Mouse (Mus musculus): ENCODE results near the gene Olfr1445.

Olfr1445 gene

DNA sequence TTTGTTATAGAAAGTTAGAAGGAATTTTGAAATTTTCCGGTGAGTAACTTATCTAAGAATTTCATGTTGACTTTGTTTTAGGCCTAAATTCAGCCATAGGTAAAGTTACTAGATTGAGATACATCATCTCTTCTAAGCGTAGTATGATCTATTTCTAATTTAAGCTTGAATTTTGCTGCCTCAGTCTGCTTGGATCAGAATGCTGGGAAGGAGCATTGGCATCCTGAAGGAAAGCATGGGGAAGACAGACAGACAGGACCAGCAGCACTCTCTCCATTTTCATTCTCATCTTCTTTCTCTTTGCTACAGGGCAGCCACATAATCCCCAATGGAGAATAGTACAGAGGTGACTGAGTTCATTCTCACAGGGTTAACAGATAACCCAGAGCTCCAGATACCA is at the start of gene Olfr1445:
Gene Olfr1445, plus strand, starts transcription at position 301 of the 400 bp plus-strand sequence.
- DNase-seq = no peak

DNA sequence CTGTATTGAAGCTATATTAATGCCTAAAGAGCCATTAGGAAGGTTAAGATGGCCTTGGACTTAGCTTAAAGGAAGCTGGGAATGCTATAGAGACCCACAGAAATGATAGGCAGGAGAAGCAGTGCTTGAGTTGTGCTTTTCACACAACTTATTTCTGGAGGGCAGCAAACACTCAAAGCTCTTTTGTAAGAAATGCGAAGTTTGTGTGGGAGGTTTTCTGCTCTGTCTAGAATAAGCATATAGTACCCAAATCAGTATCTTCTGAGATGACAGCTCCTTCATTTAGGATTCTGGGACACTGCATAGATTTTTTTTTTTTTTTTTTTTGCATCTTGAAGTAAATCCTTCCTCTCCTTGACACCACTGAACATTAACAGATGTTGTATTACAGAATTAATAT is 45.1 kb upstream of the Olfr1445 start:
- DNase-seq = no peak

DNA sequence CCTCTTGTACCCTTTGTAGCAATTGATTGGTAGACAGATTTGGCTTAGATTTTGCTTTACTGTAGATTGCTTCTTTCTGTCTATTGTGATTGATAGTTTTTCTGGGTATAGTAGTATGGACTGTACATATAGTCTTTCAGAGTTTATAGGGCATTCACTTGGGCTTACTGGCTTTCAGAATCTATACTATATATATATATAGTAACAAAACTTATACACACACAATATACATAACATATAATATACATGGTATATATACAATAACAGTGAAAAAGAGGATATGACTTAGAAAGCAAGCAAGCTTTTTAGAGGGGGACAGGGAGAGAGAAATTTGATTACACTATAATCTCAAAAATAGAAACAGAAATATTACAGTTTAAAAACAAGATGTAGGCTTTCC is 37.3 kb upstream of the Olfr1445 start, which contains the start of gene Gm5244:
Gene Gm5244, plus strand, starts transcription at position 301 of the 400 bp plus-strand sequence.
- no peak for DNase-seq

DNA sequence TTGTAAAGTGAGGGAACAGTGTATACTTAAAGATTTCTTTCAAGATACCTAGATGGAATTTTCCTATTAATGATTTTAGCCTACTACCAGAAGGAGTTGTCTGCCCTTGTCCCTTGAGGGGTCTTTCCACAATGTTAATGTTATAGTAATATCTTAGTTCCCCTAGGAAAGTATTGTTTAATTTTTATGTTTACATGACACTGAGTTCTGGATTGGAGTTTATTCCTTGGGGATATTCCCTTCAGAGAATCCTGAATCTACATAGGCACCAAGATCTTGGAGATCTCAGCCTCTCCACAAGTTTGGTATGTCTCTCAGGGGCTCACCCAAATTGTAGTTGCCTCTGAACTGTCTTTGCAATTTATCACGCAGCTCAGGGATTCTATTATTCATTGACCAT is 26.7 kb upstream of the Olfr1445 start, which contains the start of gene Olfr1444:
Gene Olfr1444, plus strand, starts transcription at position 301 of the 400 bp plus-strand sequence.
- no peak for DNase-seq

DNA sequence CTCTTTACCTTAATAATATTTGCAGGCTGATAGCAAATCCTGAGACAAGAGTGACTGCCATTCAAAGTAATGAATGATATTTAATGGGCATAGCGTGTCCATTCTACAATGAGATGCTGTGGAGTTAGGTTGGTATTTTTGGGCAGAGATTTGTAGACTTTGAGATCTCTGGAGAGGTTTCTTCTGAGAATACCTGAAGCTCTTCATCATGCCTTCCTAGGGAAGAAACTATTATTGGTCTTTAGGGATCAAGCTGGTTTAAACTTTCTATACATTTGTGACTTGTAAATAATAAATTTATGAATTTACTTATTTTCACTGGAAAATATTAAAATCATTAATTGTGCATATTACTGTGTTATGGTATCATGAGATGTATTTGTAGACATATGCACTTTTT is 9.8 kb downstream of the Olfr1445 start, which contains the start of gene Olfr1446:
Gene Olfr1446, minus strand, starts transcription at position 101 of the 400 bp plus-strand sequence.
- no peak for DNase-seq

GRCm38 (mm10) chr19:12903643-12904042 is 20.0 kb downstream of the Olfr1445 start, which contains the start of gene Olfr1447:
Gene Olfr1447 (minus strand): TSS chr19:12903743.
- DNase-seq = no peak

GRCm38 (mm10) chr19:12924319-12924718 is 40.7 kb downstream of the Olfr1445 start, which contains the start of gene Olfr1448:
Gene Olfr1448 (minus strand): TSS chr19:12924419.
- no peak for DNase-seq

- DNase-seq = no peak
These were observed 46.9 kb downstream of the Olfr1445 start, which contains the start of gene Olfr1449 for GRCm38 (mm10) chr19:12930540-12930939. Gene Olfr1449 (plus strand): TSS chr19:12930840.

All from kidney, adult 11 months (tissue).